Mouse (Mus musculus): ENCODE data around the gene Pip5k1b. TPM values are rescaled to one million over a fixed set of nuclear protein-coding genes. Genes with fewer than 3 reads are reported as not detected.

Pip5k1b gene
- polyA plus RNA-seq, 1 experiment from 2014 or later, result 4.4 TPM

DNA sequence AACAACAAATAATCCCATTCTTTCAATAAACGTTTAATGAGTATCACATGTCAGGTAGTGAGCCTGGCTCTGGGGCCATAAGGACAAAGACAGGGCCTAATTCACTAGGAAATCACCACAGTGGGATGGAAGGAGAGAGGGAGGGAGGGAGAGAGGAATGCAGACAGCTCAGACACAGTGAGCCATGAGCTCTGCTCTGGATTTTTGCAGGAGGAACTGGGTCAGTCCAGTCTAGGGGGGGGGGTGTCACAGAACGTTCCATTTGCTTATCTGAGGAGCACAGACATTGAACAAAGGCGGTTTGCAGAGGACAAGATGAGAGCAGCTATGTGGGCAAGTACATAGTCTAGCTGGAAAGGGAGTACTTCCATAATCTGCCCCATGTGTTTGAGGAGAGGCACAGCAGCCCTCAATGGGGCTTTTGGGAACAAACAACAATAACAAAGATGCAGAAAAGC, 103.2 kb downstream of the Pip5k1b start:
- H3K4me3 ChIP-seq (ENCODE audit: low read depth, low read length), result no peak overlapping the region
- WGBS (ENCODE audit: insufficient replicate concordance), result 31% methylated on average over 3 of the region's 3 CpGs
- no peaks in the 10 kb centered on the region for H3K36me3 ChIP-seq (replicated peaks; ENCODE audit: insufficient read depth, low read length)
- peak; percentile 85 for ATAC-seq
- H3K4me2 ChIP-seq (ENCODE audit: low read depth, low read length), result no peak overlapping the region
- no peaks in the 10 kb centered on the region; the same call in 1 of the 2 replicates for H3K4me1 ChIP-seq (ENCODE audit: insufficient read depth)
- no peaks in the 10 kb centered on the region for H3K9me3 ChIP-seq (ENCODE audit: low read length)
- H3K9ac ChIP-seq (replicated peaks), result no peak overlapping the region
- peak; percentile 24 for DNase-seq
- H3K27me3 ChIP-seq (ENCODE audit: insufficient read depth, low read length), result no peaks in the 10 kb centered on the region
- H3K27ac ChIP-seq (ENCODE audit: low read depth), result 0 out of 2 replicates have a peak overlapping the region, but pooled peaks have one; percentile 39
- TF ChIP-seq EP300 (IDR thresholded peaks at IDR 0.05; ENCODE audit: low read depth), result peak; percentile 90
- TF ChIP-seq CTCF (IDR thresholded peaks at IDR 0.05; ENCODE audit: low read depth), result peak; percentile 21; the same call in 1 of the 2 replicates

DNA sequence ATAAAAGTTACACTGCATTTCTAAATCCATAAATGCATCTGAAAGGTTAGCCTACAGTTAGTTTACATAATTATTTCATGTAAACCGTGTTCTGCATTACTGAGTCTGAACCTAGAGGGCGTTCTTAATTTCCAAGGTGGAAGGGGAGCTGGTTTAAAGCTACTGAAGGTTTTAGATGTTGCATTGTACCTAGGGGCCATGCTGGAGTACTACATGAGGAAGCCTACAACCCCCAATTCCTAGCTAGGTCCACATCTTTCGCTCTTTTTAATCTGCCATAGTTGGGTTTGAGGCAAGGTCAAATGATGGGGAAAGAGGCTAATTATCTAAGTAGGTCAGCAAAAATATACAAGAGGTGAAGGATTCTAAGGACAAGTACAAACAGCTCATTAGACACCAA, 104.0 kb downstream of the Pip5k1b start:
- Histone ChIP-seq H3K4me1 (ENCODE audit: insufficient read depth) (no peaks in the 10 kb centered on the region; the same call in 1 of the 2 replicates), H3K36me3 (replicated peaks; ENCODE audit: insufficient read depth, low read length) (no peaks in the 10 kb centered on the region), H3K4me2 (ENCODE audit: low read depth, low read length) (no peak overlapping the region), H3K27me3 (ENCODE audit: insufficient read depth, low read length) (no peaks in the 10 kb centered on the region), H3K27ac (ENCODE audit: low read depth) (no peak overlapping the region), H3K4me3 (ENCODE audit: low read depth, low read length) (no peak overlapping the region), H3K9me3 (ENCODE audit: low read length) (no peaks in the 10 kb centered on the region), H3K9ac (replicated peaks) (no peak overlapping the region)
- TF ChIP-seq CTCF (IDR thresholded peaks at IDR 0.05; ENCODE audit: low read depth), result no peak
- no peak for TF ChIP-seq EP300 (IDR thresholded peaks at IDR 0.05; ENCODE audit: low read depth)
- DNase-seq (no peak), ATAC-seq (no peak)
- WGBS (ENCODE audit: insufficient replicate concordance), result 82% methylated on average over 3 of the region's 3 CpGs

DNA sequence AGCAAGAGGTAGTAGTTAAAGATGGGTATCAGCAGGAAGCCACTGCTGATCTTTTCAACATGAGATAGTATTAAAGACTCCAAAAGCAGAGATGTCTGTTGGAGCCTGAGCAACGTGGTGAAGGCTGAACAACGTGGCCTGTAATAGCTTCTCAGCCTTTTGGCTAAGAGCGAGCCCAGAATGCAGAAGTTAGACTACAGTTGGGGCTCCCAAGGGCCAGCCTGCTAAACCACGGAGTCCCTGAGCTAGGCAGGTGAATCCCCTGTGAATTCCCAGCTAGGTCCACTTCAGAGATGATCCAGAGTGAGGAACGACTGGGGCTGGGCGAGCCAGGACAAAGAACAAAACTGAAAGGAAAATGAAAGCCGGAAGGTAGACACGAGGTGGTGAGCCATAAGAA, 104.9 kb downstream of the Pip5k1b start:
- H3K4me1 ChIP-seq (ENCODE audit: insufficient read depth), result no peaks in the 10 kb centered on the region; the same call in 1 of the 2 replicates
- ATAC-seq (no peak), DNase-seq (no peak)
- no peaks in the 10 kb centered on the region for H3K27me3 ChIP-seq (ENCODE audit: insufficient read depth, low read length)
- no peaks in the 10 kb centered on the region for H3K9me3 ChIP-seq (ENCODE audit: low read length)
- H3K4me2 ChIP-seq (ENCODE audit: low read depth, low read length), result no peak overlapping the region
- no peak for TF ChIP-seq CTCF (IDR thresholded peaks at IDR 0.05; ENCODE audit: low read depth)
- no peak for TF ChIP-seq EP300 (IDR thresholded peaks at IDR 0.05; ENCODE audit: low read depth)
- no peaks in the 10 kb centered on the region for H3K36me3 ChIP-seq (replicated peaks; ENCODE audit: insufficient read depth, low read length)
- H3K9ac ChIP-seq (replicated peaks), result no peak overlapping the region
- no peak overlapping the region for H3K27ac ChIP-seq (ENCODE audit: low read depth)
- no peak overlapping the region for H3K4me3 ChIP-seq (ENCODE audit: low read depth, low read length)
- 63% methylated on average over 8 of the region's 8 CpGs for WGBS (ENCODE audit: insufficient replicate concordance)

DNA sequence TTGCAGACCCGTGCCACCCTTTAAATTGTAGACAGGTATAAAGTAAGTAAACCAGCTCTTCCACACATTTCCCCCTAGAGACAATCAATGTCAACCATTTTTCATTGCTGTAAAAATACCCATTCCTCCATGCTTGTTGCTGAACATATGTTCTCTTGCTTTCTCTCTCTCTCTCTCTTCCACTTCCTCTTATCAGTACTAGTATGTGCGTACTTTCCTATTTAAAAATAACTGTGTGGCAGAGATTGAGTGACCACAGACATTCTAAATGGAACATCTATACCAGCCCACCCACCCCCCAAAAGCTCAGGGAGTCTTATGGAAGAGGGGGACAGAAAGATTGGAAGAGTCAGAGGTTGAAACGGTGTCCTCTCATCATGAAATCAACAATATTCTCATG, 111.3 kb downstream of the Pip5k1b start:
- 66% methylated on average over 3 of the region's 3 CpGs for WGBS (ENCODE audit: insufficient replicate concordance)
- H3K27ac ChIP-seq (ENCODE audit: low read depth), result no peak overlapping the region
- no peak overlapping the region for H3K4me3 ChIP-seq (ENCODE audit: low read depth, low read length)
- H3K9me3 ChIP-seq (ENCODE audit: low read length), result no peaks in the 10 kb centered on the region
- ATAC-seq (no peak), DNase-seq (no peak)
- no peaks in the 10 kb centered on the region for H3K4me1 ChIP-seq (ENCODE audit: insufficient read depth)
- no peaks in the 10 kb centered on the region for H3K36me3 ChIP-seq (replicated peaks; ENCODE audit: insufficient read depth, low read length)
- H3K27me3 ChIP-seq (ENCODE audit: insufficient read depth, low read length), result no peaks in the 10 kb centered on the region
- no peak overlapping the region for H3K4me2 ChIP-seq (ENCODE audit: low read depth, low read length)
- TF ChIP-seq EP300 (IDR thresholded peaks at IDR 0.05; ENCODE audit: low read depth) (no peak), CTCF (IDR thresholded peaks at IDR 0.05; ENCODE audit: low read depth) (no peak)
- no peak overlapping the region for H3K9ac ChIP-seq (replicated peaks)

DNA sequence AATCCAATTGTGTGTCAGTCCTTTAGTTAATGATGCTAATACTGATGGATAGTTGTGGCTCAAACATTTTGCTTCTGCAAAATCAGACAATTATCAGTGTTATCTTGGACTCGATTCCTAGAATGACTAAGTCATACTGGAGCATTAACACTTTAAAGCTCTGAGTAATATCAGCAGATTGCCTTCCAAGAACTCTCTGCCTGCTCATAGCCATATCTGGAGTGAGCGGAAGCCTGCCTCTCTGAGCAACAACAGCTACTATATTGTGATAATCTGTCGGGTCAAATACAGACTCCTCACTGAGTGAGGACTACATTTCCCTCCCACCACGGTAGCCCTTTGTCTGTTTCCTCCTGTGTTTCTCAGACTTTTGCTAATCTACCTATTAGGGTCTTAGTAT, 116.0 kb downstream of the Pip5k1b start:
- H3K4me3 ChIP-seq (ENCODE audit: low read depth, low read length), result no peak overlapping the region
- ATAC-seq (no peak), DNase-seq (no peak)
- H3K9me3 ChIP-seq (ENCODE audit: low read length), result no peaks in the 10 kb centered on the region
- TF ChIP-seq CTCF (IDR thresholded peaks at IDR 0.05; ENCODE audit: low read depth), result no peak
- TF ChIP-seq EP300 (IDR thresholded peaks at IDR 0.05; ENCODE audit: low read depth), result no peak
- no peak overlapping the region for H3K27ac ChIP-seq (ENCODE audit: low read depth)
- H3K36me3 ChIP-seq (replicated peaks; ENCODE audit: insufficient read depth, low read length), result no peaks in the 10 kb centered on the region
- H3K4me2 ChIP-seq (ENCODE audit: low read depth, low read length), result no peak overlapping the region
- H3K9ac ChIP-seq (replicated peaks), result no peak overlapping the region
- no peaks in the 10 kb centered on the region for H3K4me1 ChIP-seq (ENCODE audit: insufficient read depth)
- WGBS (ENCODE audit: insufficient replicate concordance), result 56% methylated on average over 4 of the region's 4 CpGs
- H3K27me3 ChIP-seq (ENCODE audit: insufficient read depth, low read length), result no peaks in the 10 kb centered on the region

DNA sequence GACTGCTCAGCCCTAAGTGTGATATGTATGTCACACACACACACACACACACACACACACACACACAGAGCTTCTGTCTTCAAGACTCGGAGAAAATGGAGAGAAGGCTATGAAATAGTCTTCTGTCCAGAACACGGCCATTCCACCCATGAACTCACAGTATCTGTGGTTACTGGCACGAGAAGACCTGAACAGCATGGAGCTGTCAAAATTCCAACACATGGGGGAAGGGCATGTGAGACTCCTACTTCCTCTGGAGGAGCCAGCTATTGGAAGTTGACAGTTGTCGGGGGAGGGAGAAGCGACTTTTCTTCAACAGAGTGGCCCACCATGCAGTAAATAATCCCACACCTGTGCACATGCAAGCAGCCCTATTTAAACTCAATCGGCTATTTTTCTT, 121.4 kb downstream of the Pip5k1b start:
- no peaks in the 10 kb centered on the region for H3K4me1 ChIP-seq (ENCODE audit: insufficient read depth)
- H3K9ac ChIP-seq (replicated peaks), result no peak overlapping the region
- no peak overlapping the region for H3K4me2 ChIP-seq (ENCODE audit: low read depth, low read length)
- H3K27ac ChIP-seq (ENCODE audit: low read depth), result no peak overlapping the region
- ATAC-seq, result no peak
- DNase-seq, result no peak
- no peak overlapping the region for H3K4me3 ChIP-seq (ENCODE audit: low read depth, low read length)
- H3K27me3 ChIP-seq (ENCODE audit: insufficient read depth, low read length), result no peaks in the 10 kb centered on the region
- H3K36me3 ChIP-seq (replicated peaks; ENCODE audit: insufficient read depth, low read length), result no peaks in the 10 kb centered on the region
- TF ChIP-seq CTCF (IDR thresholded peaks at IDR 0.05; ENCODE audit: low read depth) (no peak), EP300 (IDR thresholded peaks at IDR 0.05; ENCODE audit: low read depth) (no peak)
- H3K9me3 ChIP-seq (ENCODE audit: low read length), result no peaks in the 10 kb centered on the region
- WGBS (ENCODE audit: insufficient replicate concordance), result 72% methylated on average over 6 of the region's 6 CpGs

DNA sequence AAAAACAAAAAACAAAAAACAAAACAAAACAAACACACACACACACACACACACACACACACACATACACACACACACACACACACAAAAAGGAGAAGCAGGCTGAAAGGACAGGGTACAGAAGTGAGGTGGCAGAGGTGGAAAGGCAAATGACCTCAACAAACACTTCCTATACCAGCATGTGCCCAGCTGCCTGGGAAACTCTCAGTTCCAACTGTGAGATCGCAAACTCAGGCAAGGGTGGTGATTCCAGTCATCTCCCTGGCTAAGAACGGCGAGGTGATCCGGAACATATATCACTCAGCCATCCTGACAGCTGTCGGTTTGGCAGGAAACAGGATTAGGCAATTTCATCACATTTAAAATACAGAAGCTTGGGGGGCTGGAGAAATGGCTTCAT, 123.2 kb downstream of the Pip5k1b start:
- 53% methylated on average over 5 of the region's 5 CpGs for WGBS (ENCODE audit: insufficient replicate concordance)
- no peak for DNase-seq
- Histone ChIP-seq H3K4me3 (ENCODE audit: low read depth, low read length) (no peak overlapping the region), H3K27me3 (ENCODE audit: insufficient read depth, low read length) (no peaks in the 10 kb centered on the region), H3K4me2 (ENCODE audit: low read depth, low read length) (no peak overlapping the region), H3K9ac (replicated peaks) (no peak overlapping the region), H3K9me3 (ENCODE audit: low read length) (no peaks in the 10 kb centered on the region), H3K4me1 (ENCODE audit: insufficient read depth) (no peaks in the 10 kb centered on the region), H3K27ac (ENCODE audit: low read depth) (no peak overlapping the region), H3K36me3 (replicated peaks; ENCODE audit: insufficient read depth, low read length) (no peaks in the 10 kb centered on the region)
- no peak for ATAC-seq
- TF ChIP-seq CTCF (IDR thresholded peaks at IDR 0.05; ENCODE audit: low read depth), result no peak
- TF ChIP-seq EP300 (IDR thresholded peaks at IDR 0.05; ENCODE audit: low read depth), result no peak
